Mouse (Mus musculus): ENCODE measurements at regions not wholly inside any gene's neighbourhood (a gene's known extent, or its start where the extent isn't known, plus 50 kb on each side); places are given as distances from the start of the nearest gene placed in this dataset.

- TF ChIP-seq CTCF (IDR thresholded peaks at IDR 0.05; ENCODE audit: low read depth): no peak
- TF ChIP-seq EP300 (IDR thresholded peaks at IDR 0.05; ENCODE audit: low read depth): no peak
These were observed 288.0 kb downstream of the Icos start for GRCm38 (mm10) chr1:61265706-61266127.
